Mouse (Mus musculus) lung, adult 2 months (tissue): ENCODE results near the gene Ppfibp1. TPM values are rescaled to one million over a fixed set of nuclear protein-coding genes. Genes with fewer than 3 reads are reported as not detected.

Experiments used
- DNase-seq: peaks from one replicate; pipeline ENCODE4 v3.0.0; 2022
- H3K4me1 ChIP-seq: fragments of 200-500 bp; 2 replicates; pipeline ENCODE4 v1.6.1; 2011; ENCODE audit warnings: low read length; ENCODE audit not compliant: control insufficient read depth, insufficient read depth
- H3K4me3 ChIP-seq: fragments of 200-500 bp; replicated peaks from 2 replicates; pipeline ENCODE3; 2011; ENCODE audit warnings: low read depth, mild to moderate bottlenecking, control low read depth, low read length; ENCODE audit errors: extremely low read depth
- CTCF ChIP-seq: fragments of 200-500 bp; IDR thresholded peaks from 2 replicates; pipeline ENCODE4 v1.5.1; 2011; ENCODE audit warnings: mild to moderate bottlenecking, low read length, control low read depth; ENCODE audit not compliant: insufficient read depth
- POLR2A ChIP-seq: fragments of 200-500 bp; IDR thresholded peaks from 2 replicates; pipeline ENCODE4 v1.6.1; 2011; ENCODE audit warnings: low read depth, mild to moderate bottlenecking, control low read depth, low read length, borderline replicate concordance; ENCODE audit errors: extremely low read depth
- WGBS: fragments of 180-500 bp; shearing (Covaris S2); methylation state at CpG from one replicate; pipeline ENCODE4 v1.1.7; 2018; 5-methylcytosine and 5-hydroxymethylcytosine counted together
- polyA plus RNA-seq: library from polyadenylated mRNA; depleted of rRNA; stranded (reverse); fragments of >200 nt; gene quantifications from 2 replicates; pipeline ENCODE4 v1.2.3, GENCODE M21; 2012; rRNA removed

Ppfibp1 gene
- polyA plus RNA-seq = 26.1 and 35.1 TPM in 2 replicates

DNA sequence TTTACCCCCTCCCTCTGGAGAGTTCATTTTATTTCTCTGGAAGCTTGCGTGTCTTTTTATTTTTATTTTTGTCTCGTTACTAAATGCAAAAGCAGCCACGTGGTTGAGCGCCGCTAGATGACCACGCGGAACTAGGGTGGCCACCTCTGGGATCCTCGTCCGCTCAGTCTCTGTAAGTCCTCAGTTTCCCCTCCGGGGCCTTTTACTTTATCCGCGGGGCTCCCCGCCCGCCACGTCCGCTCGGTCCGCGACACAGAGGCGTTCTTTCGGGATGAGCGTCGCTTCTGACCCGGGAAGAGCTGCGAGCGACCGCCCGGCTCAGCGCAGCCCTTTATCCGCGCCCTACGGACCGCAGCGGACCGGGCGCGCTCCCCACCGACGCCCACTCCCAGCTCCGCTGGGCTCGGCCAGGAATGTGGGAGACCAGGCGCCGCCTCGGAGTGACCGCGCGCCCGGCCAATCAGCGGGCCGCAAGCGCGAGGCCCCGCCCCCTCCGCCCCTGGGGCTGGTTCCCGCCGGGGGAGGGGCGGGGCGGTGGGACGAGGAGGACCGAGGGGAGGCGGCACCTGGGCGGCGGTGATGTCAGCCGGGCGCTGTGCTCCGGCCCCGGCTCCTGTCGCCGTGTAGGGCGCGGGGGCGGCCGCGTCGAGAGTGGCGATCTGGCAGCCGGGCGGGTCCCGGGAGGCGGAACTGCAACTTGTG, at the start of gene Ppfibp1:
Gene Ppfibp1 (plus strand): TSS at position 530 of the 702 bp plus-strand sequence.
- TF ChIP-seq POLR2A (peak; percentile 84), CTCF (no peak)
- Histone ChIP-seq H3K4me3 (peak within 1 kb of the TSS; percentile 87), H3K4me1 (peaks cover 15% of the 10 kb centered on the region)
- peak; percentile 96 for DNase-seq
- under 1% methylated on average over 79 of the region's 80 CpGs for WGBS

- no peak for TF ChIP-seq POLR2A
- no peak for TF ChIP-seq CTCF
- Histone ChIP-seq H3K4me3 (no peak overlapping the region), H3K4me1 (no peaks in the 10 kb centered on the region)
- no peak for DNase-seq
- WGBS = 86% methylated on average over 4 of the region's 4 CpGs
Observed at GRCm38 (mm10) chr6:146838863-146839262, 49.4 kb upstream of the Ppfibp1 start.

DNA sequence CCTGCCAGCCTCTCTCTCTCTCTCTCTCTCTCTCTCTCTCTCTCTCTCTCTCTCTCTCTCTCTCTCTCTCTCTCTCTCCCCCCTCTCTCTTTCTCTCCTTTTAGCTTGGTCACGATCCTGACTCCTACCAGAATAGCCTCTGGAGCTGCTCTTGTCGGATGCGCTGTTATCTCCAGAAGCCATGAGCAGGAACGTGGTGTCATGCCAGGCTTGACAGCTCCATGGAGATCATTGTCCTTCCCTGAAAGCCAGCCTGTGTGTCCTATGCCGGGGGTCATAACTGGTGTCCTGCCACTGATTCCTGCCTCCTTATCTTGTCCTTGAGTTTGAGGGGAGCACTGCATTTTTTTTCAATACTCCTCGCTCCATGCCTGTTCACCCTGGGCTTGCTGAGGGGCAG, 43.4 kb upstream of the Ppfibp1 start:
- H3K4me1 ChIP-seq = no peaks in the 10 kb centered on the region
- no peak overlapping the region for H3K4me3 ChIP-seq
- TF ChIP-seq POLR2A (no peak), CTCF (no peak)
- WGBS = 88% methylated on average over 6 of the region's 6 CpGs
- DNase-seq = no peak

GRCm38 (mm10) chr6:146845347-146845746, 42.9 kb upstream of the Ppfibp1 start:
- TF ChIP-seq CTCF = no peak
- no peak for TF ChIP-seq POLR2A
- Histone ChIP-seq H3K4me1 (no peaks in the 10 kb centered on the region), H3K4me3 (no peak overlapping the region)
- no peak for DNase-seq
- WGBS = 92% methylated on average over 5 of the region's 5 CpGs

DNA sequence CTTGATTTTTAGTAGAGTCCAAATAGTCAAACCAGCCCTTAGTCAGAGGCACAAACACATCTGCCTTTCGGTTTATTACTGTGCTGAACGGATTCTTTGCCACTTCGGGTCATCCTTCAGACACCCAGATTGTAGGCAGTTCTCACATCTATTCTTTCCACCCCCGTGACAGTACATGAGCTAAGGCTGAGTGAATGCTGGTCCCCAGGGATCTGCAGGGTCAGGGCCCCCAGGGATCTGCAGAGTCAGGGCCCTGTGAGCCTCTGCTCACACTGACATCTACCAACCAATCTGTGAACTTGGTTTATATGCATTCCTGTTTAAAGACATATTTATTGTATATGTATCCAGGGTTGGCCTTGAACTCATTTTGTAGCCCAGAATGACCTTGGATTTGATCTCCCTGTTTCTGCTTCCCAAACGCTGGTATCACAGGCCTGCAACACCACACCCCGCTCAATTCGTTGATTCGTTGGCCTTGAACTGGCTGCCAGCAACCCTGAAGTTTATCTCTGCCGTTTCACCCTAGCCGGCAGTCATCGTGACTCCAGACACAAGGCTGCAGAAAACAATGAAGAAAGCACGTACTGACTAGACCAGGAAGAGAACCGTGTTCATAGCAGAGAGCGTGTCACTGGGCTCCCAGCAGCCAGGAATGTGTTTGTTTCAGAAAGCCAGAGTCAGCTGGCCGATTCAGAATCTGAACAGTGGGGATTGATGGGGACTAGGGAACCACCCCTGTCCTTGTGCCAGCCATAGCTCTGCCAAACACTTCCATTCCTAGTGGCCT, 42.1 kb upstream of the Ppfibp1 start:
- TF ChIP-seq CTCF = no peak
- no peak for TF ChIP-seq POLR2A
- 45% methylated on average over 15 of the region's 15 CpGs for WGBS
- DNase-seq = peak; percentile 14
- Histone ChIP-seq H3K4me3 (no peak overlapping the region), H3K4me1 (no peaks in the 10 kb centered on the region)

DNA sequence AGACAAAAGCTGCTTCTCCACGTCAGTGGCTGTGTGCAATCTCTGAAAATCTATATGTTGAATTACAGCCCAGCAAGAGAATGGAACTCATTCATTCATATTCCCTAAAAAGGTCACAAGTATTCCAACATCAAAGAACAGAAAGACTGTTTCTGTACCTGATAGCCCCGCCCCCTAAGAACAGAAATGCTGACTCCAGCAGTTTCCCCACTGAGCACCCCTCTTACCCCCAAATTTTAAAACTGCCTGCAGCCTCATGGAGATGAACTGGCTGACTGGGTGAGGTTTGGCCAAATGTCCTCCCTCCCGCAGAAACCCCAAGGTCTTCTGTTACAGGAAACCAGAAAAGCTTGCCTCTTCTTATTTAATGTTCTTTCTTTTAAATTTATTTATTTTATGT, 40.9 kb upstream of the Ppfibp1 start:
- no peak overlapping the region for H3K4me3 ChIP-seq
- WGBS = 93% methylated on average over 3 of the region's 3 CpGs
- no peak for TF ChIP-seq POLR2A
- TF ChIP-seq CTCF = no peak
- DNase-seq = no peak
- H3K4me1 ChIP-seq = no peaks in the 10 kb centered on the region

- no peaks in the 10 kb centered on the region; the same call in 1 of the 2 replicates for H3K4me1 ChIP-seq
- 66% methylated on average over 3 of the region's 3 CpGs for WGBS
Observed at GRCm38 (mm10) chr6:146848281-146848680, 40.0 kb upstream of the Ppfibp1 start.

DNA sequence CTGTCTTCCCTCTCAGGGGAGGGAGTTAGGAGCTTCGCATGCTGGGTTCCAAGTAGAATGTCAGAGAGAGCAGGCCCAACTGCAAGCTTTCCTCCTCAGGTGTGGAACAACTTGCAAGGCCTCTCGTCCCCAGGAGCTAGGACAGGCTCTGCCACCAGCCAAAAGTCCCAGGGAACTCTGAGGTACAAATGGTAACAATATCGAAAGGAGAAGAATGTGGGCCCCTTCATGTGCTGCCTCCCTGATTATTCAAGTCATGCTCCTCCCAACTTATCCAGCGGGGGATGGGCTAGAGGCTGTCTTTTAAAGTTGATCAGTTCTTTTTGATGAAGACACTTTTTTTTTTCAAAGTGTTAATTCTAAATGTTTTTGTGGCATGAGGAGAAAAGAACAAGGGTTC, 38.2 kb upstream of the Ppfibp1 start, which contains the start of gene Smco2:
Gene Smco2 (plus strand): TSS at position 55 of the 400 bp plus-strand sequence.
- TF ChIP-seq CTCF (no peak), POLR2A (no peak)
- H3K4me3 ChIP-seq = no peak within 1 kb of the TSS
- no peaks in the 10 kb centered on the region; the same call in 1 of the 2 replicates for H3K4me1 ChIP-seq
- DNase-seq = no peak
- WGBS = 79% methylated on average over 4 of the region's 4 CpGs

More at GRCm38 (mm10) chr6:146848281-146848680, 40.0 kb upstream of the Ppfibp1 start:
- H3K4me3 ChIP-seq = no peak overlapping the region
- no peak for TF ChIP-seq POLR2A
- no peak for TF ChIP-seq CTCF
- no peak for DNase-seq

DNA sequence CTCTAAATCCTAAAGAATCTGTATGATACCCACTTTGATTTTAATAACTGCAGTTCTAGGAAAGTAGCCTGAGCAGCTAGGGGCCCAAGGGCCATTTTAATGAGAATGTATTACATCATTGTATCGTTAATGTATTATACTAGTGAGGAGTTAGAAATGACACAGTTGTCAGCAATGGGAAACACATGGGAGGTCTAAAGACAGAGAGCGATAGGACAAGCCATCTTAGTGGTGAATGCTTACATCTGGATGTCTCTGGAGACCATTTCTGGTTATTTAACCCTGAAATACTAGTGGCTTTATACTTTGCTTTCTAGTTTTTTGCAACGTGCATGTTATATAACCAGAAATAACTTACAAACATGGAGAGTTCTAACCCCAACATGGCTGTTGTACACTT, 36.4 kb upstream of the Ppfibp1 start:
- Histone ChIP-seq H3K4me1 (no peaks in the 10 kb centered on the region; the same call in 1 of the 2 replicates), H3K4me3 (no peak overlapping the region)
- DNase-seq = no peak
- no peak for TF ChIP-seq CTCF
- TF ChIP-seq POLR2A = no peak
- 73% methylated on average over 3 of the region's 3 CpGs for WGBS
